Mouse (Mus musculus) mouse embryonic stem cell (cell line): ENCODE data around the gene Ints14.

Experiments used
- in situ Hi-C, 2 experiments: fragments of 300-500 bp; cut with MboI; formaldehyde crosslinking; loops; 1 replicate in 1 of 2; 3 replicates in 1 of 2; pipeline ENCODE4 v1.14.3; 2019 to 2020; ENCODE audit warnings: low sequenced_read_pairs in 2 of 2, low pct_unique_long_range_greater_than_20kb in 1 of 2, mixed read lengths in 1 of 2; ENCODE audit not compliant: unreplicated experiment in 1 of 2

Ints14 gene

GRCm38 (mm10) chr9:65036456-65036855 is 75.8 kb downstream of the Ints14 start:
- in situ Hi-C loops = no loop called here
